Mouse (Mus musculus) thymus, adult 2 months (tissue): Measurements from ENCODE around the gene Plxdc1.

Experiments used
- CTCF ChIP-seq: fragments of 200-500 bp; IDR thresholded peaks from 2 replicates; pipeline ENCODE4 v1.5.1; 2012; ENCODE audit warnings: mild to moderate bottlenecking, control low read depth, low read length, moderate library complexity, borderline replicate concordance; ENCODE audit not compliant: control insufficient read depth, poor library complexity, insufficient read depth; ENCODE audit errors: extremely low read depth
- POLR2A ChIP-seq: fragments of 200-500 bp; IDR thresholded peaks from 2 replicates; pipeline ENCODE4 v1.6.1; 2012; ENCODE audit warnings: mild to moderate bottlenecking, low read length, control low read depth, moderate library complexity; ENCODE audit not compliant: control insufficient read depth, poor library complexity, insufficient read depth; ENCODE audit errors: extremely low read depth

- no peak for TF ChIP-seq CTCF
- peak; percentile 15; the same call in 1 of the 2 replicates for TF ChIP-seq POLR2A
Observed at GRCm38 (mm10) chr11:97977797-97978196, 8.4 kb downstream of the Plxdc1 start.
